Mouse (Mus musculus) heart, adult 18-20 months (tissue): ENCODE measurements at regions not wholly inside any gene's neighbourhood (a gene's known extent, or its start where the extent isn't known, plus 50 kb on each side); places are given as distances from the start of the nearest gene placed in this dataset.

Experiments used
- DNase-seq, 2 experiments: peaks; one replicate each; pipeline ENCODE4 v3.0.0; 2021 to 2022; ENCODE audit warnings: mixed read lengths in 1 of 2

DNA sequence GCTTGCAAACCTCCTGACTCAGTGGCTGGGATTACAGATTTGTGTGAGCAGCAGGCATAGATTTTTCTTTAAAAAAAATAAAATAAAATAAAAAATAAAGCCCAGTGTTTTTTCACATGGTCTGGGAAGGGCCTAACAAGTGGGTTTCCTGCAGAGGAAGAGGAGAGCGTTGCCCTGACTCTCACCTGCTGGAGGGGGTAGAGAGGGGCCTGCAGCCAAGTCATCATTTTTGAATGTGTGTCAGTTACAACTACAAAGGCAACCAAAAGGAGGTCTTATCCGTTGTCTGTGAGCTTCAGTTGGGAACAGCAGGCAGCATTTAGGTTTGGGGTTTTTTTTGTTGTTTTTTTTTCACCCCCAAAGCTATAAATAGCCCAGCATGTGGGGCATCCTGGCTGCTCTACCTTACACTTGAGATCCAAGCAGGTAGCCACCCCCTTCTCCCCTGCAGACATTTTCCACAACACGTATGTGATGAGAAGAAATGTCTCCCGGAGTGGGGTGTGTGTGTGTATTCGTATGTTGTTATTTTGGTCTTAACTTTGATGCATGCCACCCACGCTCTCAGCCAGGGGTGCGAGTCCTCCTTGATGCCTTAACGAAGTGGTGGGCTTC, 285.7 kb upstream of the 4930412O13Rik start:
- no peak for DNase-seq

DNA sequence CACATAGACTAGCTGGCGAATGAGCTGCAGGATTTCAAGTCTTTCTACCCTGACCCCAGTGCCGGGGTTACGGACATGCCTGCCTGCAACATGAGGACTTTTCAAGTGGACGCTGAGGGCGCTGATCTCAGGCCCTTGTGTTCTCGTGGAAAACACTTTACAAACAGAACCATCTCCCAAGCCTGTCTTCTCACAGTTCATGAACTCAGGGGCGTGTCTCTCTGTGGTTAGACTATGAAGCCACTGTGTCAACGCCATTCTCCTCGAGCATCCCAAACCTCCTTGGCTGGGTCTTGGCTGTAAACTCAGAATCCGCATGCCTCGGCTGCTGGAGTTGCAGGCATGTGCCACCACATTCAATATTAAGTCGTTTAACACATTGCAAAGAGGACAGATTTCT, 284.9 kb upstream of the 4930412O13Rik start:
- DNase-seq, result no peak

DNA sequence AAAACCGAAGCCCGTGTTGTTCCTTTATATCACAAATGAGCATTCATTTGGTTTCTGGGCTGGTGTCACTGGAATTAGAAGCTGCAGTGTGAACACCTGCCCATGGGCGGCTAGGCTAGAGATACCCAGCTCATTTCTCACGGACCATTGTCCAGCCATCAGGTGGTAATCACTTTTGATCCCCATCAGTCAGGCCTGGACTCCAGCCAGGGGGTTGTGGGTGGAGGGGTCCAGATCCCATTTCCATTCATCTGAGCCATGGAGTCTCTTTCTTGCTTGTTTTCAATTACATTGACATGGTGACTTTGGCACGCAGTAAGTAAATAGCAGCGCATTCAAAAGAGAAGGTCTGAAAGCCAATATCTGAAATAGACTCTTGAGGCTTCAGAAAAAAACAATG, 276.1 kb upstream of the 4930412O13Rik start:
- no peak for DNase-seq

DNA sequence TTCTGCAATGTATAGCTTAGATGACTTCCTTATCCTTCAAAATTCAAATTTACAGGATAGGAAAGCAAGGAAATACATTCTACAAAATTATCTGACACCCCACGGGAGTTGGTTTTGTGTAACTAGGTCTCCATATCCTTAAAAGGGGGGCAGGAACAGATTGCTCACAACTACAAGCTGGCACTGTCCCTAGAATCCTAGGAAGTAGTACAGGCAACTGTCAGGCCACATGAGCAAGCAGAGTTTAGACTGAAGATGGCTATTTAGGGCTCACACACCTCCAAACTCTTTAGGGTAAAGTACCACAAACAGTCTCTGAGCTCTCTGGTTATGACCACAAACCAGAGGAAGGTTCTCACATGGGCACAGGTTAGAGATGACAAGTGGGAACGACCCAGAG, 273.5 kb upstream of the 4930412O13Rik start:
- no peak for DNase-seq

DNA sequence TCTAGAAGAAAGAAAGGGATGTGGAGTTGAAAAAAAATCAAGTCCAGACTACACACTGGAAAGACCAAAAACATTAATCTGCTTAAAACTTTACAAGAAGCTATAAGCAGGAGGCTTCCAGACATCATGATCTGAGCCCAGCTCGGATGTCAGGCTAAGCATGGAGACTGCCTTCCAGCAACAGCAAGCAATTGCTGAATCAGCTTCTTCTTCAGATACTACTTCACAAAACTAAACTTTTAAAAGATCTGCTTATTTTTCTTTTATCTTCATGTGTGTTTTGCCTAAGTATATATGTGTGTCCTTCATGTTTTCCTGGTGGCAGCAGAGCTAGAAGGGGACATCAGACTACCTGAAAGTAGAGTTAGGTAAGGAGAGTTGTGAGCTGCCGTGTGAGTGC, 266.6 kb upstream of the 4930412O13Rik start:
- DNase-seq, result no peak

DNA sequence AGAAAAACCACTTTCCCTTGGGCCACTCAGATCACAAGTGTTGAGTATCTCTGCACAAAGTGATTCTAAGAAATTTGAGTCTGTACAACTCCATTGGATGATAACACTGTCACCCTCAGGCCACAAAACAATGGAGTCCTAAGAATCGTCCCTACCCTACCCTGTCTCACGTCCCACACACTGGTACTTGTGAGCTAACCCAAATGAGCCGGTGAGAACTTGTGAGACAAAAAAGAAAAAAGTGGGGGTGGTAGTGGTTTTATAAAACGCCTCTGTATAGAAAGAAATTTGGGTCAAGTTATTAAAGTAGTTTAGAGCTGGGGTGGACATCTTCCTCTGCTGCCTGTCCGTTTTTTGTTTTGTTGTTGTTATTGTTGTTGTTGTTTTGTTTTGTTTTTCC, 264.8 kb upstream of the 4930412O13Rik start:
- DNase-seq, result no peak

DNA sequence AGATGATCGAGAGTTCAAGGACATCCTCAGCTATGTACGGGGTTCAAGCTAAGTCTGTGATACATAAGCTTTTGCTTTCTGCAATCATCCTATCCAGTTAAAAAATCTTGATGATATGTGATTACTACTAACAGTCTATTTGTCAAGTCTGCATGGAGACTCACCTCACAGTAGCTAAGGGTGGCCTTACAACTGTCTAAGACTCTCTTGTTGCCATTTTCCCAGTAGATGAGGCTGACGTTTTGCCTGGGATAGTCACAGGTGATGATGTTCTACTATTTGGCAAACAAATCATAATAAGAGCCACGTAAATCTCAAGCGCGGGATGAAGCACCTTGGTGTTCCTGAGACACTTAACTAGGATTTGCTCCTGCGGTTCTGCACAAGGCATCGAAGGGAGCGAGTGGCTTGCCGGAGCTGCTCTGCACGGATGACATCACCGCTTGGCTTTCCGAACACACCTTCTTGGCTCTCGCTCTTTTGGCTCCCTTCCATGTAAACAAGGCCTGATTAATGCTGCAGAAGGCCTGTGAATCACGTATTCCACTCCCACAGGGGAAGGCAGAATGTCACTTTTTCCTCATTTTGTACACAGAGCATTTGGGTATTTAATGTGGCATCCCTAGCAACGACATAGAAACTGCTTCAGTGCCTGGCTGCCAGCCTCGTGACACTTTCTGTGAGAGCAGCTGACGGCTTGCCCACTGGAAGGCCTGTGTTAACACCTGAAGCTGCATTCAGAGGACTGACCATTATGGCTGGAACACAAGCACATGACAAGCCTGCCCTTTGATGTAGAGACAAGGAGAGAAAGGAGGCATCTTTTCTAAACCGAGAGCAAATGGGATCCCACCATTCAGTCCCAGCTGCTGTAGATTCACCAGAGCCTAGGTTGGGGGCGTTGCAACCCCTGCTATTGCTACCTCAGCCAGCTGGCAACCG, 260.5 kb upstream of the 4930412O13Rik start:
- peak; percentile 82 to 91 for DNase-seq

DNA sequence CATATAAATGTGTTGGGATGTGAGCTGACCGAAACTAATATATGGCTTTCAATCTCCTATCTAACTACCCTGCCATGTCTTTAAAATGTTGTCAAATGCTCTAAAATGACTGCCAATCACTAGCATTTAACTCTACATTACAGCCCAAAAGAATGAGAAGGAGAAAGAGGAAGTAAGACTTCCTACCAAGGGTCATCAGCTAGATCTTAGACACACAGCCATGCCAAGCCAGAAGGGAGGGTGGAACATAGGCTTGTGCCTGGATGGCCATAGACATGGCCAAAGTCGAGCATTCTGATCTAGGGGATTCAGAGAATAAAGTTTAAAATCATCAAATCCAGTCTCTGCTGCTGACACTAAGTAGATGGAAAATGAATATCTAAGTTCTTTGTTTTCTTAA, 257.4 kb upstream of the 4930412O13Rik start:
- DNase-seq, result no peak

DNA sequence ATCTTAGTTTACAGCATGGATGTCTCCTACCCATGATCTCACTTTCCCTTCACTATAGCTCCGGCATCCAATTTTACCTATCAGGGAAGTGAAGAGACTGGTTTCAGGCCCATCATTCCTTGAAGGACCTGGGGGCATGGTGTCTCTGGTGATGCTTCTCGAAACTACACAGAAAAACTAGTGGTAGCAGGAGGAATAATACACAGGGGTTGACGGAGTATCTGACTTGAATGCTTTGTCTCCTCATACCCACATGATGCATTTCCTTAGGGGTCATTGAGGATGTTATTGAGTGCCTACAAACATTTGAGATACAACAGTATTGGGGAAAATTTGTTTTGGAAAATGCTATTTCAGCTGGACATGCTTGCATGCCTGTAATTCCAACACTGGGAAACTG, 253.0 kb upstream of the 4930412O13Rik start:
- DNase-seq, result no peak

DNA sequence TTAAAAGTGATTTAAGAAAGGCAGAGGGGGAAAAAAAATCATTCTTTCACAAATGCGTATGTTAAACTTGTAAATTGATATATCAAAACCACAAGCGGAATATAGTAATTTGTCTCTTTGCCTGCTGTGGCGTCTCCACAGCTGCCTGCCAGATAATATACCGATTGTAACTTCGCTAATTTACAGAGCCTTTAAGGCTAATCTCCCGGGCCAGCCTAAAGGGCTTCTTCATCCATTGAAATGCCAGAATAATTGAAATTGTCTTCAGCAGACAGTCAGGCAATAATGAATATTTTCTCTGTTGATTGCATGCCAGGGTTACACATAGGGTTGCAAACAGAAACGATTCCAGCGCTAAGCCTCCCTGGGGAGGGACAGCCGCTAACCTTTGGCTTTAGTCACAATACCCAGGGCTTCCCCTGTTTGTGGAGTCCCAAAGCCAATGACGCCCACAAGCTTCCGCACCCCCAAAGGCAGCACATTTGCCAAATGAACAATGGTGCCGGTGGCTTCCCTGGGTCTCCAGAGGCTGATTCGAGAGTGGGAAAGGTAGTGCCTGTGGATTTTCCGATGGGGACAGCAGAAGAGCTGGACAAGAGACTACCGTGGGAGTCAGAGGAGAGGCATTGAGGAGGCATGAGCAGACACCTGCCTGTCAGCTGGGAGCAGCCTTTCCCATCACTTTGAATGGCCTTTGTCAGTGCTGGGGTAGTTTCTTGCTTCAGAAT, 248.2 kb upstream of the 4930412O13Rik start:
- DNase-seq, result peak; percentile 55 to 77

DNA sequence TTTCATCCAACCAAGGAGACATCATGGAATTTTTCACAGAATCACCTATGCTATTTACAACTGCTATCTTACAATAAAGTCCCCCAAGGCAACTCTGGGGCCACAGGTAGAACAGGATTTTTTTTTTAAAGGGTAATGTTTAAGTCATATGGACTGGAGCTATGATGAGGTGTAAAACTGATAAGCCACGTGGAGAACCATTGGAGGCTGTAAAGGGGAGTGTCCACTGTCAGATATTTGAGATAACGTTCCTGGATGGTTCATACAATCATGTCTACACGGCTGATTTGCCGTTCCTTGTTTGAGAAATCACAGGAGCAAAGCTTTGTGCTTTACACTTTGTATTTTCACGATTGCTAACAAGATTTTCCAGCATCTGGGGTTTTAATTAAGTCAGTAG, 241.8 kb upstream of the 4930412O13Rik start:
- DNase-seq, result no peak

DNA sequence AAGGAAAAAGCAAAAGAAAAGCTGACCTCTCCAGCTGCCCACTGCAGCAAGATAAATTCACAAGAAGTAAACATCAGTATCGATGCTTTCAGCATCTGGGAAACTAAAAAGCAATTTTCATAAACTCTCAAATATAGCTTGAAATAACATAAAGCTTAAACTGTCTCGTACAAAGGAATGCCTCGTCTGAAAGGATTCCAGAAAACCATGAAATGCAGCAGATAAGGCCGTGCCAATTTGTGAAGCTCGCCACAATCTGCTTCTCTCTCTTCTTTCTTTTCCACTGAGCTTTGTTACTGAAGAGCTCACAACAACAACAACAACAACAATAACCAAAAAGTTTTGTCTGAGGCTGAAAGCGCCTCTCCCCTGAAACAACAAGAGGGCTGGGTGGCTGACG, 239.4 kb upstream of the 4930412O13Rik start:
- no peak for DNase-seq

DNA sequence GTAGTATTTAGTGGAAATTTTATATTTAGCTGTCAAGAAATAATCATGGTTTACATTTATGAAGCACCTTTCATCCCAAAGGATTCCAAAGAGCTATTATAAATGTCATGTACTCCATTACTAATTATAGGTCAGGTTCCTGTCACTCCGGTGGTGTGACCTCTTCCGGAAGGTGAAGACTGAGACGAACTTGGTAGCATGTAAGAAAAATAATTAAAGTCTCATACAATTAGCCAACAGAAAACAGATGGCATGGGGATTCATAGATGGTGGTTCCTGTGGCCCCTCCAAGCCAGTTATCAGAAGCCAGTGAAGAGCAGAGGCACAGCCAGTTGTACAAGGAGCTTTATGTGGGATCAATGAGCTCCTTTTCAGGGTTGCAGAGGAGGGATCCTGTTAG, 238.6 kb upstream of the 4930412O13Rik start:
- no peak for DNase-seq

DNA sequence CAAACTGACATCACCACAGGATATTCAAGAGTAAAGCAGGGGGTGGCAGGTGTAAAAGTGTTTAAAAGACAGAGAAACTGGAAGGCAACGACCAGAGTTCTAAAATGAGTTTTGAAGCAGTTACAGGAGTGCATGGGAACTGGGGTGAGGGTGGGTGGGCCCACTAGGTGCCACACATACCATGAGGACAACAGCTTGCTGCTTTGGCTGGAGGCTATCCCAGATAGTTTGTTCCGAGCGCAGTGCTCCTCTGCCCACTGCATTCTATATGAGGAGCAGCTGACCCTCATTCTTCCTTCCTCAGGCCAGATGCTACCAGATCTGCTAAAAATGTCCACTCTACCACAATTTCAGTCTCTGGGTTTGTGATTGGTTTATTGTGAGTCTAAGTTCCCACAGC, 234.6 kb upstream of the 4930412O13Rik start:
- DNase-seq, result no peak

DNA sequence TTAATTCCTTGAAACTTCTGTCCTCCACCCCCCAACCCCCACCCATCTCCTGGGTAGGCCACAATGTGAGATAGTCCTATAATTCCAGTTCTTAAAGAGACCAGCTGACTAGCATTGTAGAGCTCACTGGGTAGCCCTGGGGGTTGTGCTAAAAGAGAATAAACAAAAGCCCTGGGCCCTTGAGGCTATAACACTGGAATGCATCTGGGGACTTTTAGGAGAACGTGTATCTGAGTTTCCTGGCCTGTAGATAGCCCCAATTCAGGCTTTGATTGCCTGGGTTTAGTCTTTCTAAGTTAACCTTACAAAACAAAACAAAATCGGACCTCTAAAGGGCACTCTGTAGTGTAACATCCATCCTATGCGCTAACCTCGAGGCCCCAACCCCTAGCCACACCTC, 234.1 kb upstream of the 4930412O13Rik start:
- no peak for DNase-seq

DNA sequence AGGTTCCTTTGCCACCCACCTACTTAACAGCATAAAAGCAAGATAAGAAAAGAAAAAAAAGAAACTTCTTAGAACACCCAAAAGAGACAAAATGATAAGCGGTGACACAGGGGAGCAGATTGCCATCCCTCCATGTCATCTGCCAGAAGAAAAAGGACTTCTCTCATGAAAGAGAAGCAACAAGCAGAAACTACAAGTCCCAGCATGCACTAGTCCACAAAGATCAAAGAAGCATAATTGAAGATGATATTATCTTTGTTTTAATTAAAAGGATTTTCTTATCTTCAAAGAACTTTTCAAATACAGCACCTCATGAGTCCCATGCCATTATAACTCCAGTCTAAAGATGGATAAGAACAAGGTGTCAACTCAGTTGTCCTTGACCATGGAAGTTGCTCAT, 231.0 kb upstream of the 4930412O13Rik start:
- no peak for DNase-seq

DNA sequence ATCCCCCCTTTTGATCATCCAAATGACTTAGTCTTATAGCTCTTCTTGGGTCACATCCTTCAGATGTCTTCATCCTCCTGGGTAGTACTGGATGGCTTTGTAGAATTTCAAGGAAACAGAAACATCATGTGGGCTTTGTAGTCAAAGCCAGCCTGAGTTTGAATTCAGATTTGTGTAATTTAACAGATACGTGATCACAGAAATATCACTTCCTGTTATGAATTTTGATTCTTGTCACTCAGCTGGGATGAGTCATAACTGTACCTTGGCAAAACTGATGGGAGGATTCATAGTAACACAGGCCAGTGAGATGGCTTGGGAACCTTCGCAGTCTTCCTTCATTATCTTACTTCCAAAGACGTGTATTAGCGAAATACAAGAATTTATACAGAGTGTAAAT, 222.2 kb upstream of the 4930412O13Rik start:
- no peak for DNase-seq

DNA sequence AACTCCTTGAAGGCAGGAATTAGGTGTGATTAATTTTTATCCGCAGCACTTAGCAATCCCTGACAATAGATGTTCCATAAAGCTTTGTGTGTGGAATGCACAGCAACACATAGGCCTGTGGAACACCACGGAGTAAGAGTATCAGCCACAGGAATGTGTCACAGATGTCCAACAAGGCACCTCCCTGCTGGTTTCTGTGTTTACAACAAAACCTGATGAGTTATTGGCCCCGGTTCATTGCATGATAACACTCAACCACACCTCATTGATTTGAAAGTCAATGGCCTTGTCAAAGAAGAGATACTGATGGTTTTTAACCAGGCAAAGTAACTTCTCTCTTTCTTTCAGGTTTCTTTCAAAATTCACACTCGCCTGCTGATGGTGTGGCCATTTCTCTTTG, 211.4 kb upstream of the 4930412O13Rik start:
- DNase-seq, result no peak

DNA sequence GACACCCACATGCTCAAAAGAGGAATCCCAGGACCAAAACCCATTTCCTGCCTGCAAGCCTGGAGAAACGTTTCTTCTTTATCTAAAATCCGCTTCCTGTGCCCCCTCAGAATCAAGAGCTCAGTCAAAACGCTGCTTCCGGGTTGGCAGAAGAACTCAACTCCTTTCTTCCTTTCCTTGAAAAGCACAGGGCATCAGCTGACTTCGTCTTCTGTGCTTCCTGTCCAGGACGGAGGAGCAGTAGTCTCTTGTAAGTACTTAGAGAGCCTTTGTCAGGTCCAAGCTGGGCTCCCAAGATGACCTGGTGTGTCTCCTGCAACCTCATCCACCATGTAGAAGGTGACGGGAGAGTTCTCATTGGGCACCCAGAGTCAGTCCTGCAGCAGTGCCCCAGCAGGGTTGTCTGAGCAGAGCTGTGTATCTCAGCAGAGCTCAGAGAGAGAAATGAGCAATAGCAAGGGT, 199.3 kb upstream of the 4930412O13Rik start:
- peak; percentile 16 to 34 for DNase-seq

DNA sequence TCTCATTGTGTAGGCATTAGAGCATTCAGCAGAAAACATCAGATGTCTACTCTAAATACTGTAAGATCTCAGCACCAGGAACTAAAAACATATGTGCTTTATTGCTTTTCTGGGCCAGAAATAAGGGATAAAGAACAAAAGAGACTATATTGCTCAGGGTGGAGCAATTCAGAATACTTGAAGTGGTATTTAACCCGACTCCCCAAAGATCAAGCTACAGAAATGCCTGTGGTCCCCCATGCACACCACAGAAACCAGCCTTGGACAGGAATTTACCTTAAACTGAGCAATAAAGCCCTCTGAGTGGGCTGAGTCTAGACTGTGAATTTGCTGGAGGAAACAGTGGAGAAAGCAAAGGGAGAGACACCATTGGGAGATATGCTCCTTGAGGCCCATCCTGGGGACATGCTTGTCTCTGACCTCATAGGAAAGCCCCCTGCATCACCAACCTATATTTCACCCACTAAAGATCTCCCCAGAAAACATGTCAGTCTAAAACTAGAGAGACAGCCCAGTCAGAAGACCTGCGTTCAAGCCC, 197.3 kb upstream of the 4930412O13Rik start:
- no peak for DNase-seq

DNA sequence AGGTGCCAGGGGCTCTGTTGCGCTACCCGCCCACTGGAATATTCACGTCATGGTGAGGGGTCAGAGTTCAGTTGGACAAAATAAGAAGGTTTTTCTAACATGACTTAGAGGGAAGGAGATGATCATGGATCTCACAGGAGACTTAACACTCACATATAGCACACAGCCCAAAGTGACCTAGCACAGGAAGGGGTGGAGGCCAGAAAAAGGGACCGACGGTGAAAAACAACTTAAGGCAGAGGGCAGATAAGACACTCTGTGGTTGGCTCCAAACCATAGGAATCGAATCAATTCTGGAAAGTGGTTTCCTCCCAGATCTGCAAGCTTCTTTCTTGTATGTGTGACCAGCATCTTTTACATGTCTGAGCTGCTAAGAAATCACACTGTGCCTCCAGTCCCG, 192.9 kb upstream of the 4930412O13Rik start:
- DNase-seq, result no peak

DNA sequence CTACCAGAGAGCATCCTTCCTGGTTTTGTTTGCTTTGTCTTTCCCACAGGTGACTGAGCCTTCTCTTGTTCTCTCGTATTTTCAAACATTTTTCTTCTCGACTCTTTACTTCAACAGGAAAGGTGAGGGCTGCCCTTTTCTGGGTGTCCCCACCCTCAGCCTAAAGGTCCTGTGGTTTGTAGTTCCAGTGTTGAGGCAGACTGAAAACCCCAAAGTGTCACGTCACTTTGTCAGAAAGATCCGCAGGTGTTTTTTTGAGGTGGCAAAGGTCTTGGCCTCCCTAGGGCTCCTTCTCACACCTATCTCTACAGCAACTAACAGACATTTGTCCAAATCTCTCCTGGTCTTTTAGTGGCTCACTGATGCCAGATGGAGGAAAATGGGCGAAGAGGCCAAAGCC, 191.5 kb upstream of the 4930412O13Rik start:
- no peak for DNase-seq

DNA sequence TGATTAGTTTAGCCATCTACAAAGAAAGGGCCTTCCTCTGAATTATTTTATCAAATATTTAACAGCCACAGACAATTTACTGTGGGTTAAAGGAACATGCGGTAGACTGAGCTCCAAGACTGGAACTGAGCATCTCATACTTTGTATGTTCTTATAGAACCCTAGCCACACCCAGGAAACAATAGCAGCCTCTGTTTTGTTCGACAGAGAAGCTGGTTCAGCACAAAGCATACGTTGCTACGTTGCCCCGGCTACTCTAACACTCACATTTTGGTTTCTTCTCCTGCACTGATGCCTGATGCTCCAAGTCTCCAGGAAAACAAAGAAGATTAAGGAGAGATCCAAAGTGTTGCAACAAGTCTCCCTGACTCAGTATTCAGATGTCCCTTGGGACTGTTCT, 189.5 kb upstream of the 4930412O13Rik start:
- DNase-seq, result no peak
